ENCODE assay signal across 27 mouse cellular contexts in the genomic region with DNA sequence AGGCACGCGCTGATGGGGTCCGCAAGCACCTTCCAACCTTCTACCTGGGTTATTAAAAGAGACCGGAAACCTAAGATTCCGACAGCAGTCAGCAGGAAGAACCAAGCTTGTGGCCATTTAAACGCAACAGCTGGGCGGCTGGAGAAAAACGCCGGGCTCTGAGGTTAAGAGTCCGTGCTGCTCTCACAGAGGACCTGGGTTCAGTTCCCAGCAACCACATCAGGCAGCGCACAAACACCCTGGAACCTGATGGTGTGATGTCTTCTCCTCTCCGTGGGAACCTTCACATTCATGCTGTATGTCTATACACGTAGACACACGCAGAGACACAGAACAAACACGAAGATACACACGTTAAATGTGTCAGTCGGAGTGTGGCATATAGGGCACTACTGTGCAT.
"Had no signal": no experiment of that assay in that cellular context is flagged by ENCODE, and none has a peak within 500 bp of the region (broad histone marks: within the 10 kb centered on the region; RNA-seq: fewer than 3 reads in every experiment).

No protein-coding gene starts in this region.

- H3K4me2 ChIP-seq: heart, embryonic 11.5 days; heart, embryonic 13.5 days; heart, embryonic 15.5 days; hindbrain, embryonic 13.5 days; hindbrain, embryonic 15.5 days; intestine, embryonic 15.5 days; kidney, embryonic 15.5 days; limb, embryonic 13.5 days; limb, embryonic 15.5 days; liver, embryonic 12.5 days had no signal

- DNase-seq: gastrocnemius, adult 2 months; gastrocnemius, postnatal 10 days; gastrocnemius, postnatal 25 days; heart, adult 18-20 months; heart, postnatal 14 days; heart, postnatal 36 days; kidney, adult 18-20 months; kidney, adult 8-10 months; kidney, postnatal 14 days; kidney, postnatal 36 days; layer of hippocampus, adult 9-11 months; layer of hippocampus, postnatal 36 days; left cerebral cortex, postnatal 4 days had no signal

- H3K9ac ChIP-seq: heart, embryonic 13.5 days; heart, embryonic 15.5 days; hindbrain, embryonic 13.5 days; hindbrain, embryonic 15.5 days; intestine, embryonic 15.5 days; kidney, embryonic 15.5 days; limb, embryonic 13.5 days; limb, embryonic 15.5 days; liver, embryonic 12.5 days; liver, embryonic 14.5 days had no signal

- H3K27ac ChIP-seq: gastrocnemius, adult 2 months; heart, embryonic 13.5 days; heart, embryonic 15.5 days; hindbrain, embryonic 13.5 days; hindbrain, embryonic 15.5 days; intestine, embryonic 15.5 days; kidney, embryonic 15.5 days; kidney, postnatal 0 days; limb, embryonic 13.5 days; limb, embryonic 15.5 days; liver, embryonic 12.5 days; liver, embryonic 14.5 days had no signal

- H3K4me1 ChIP-seq: heart, embryonic 13.5 days; heart, embryonic 15.5 days; hindbrain, embryonic 13.5 days; hindbrain, embryonic 15.5 days; intestine, embryonic 15.5 days; kidney, embryonic 15.5 days; limb, embryonic 13.5 days; limb, embryonic 15.5 days had no signal

- ATAC-seq: inflammation-experienced regulatory T-cells, adult 6 months; intestine, embryonic 15.5 days; intestine, postnatal 0 days; liver, embryonic 12.5 days had no signal

- H3K36me3 ChIP-seq: heart, embryonic 13.5 days; heart, embryonic 15.5 days; hindbrain, embryonic 13.5 days; hindbrain, embryonic 15.5 days; intestine, embryonic 15.5 days; kidney, embryonic 15.5 days; limb, embryonic 13.5 days; limb, embryonic 15.5 days; liver, embryonic 12.5 days had no signal

- H3K9me3 ChIP-seq: heart, embryonic 13.5 days; heart, embryonic 15.5 days; hindbrain, embryonic 13.5 days; hindbrain, embryonic 15.5 days; intestine, embryonic 15.5 days; kidney, embryonic 15.5 days; limb, embryonic 13.5 days; limb, embryonic 15.5 days; liver, embryonic 12.5 days had no signal

- H3K4me3 ChIP-seq: gastrocnemius, adult 2 months; heart, embryonic 13.5 days; heart, embryonic 15.5 days; hindbrain, embryonic 13.5 days; hindbrain, embryonic 15.5 days; intestine, embryonic 15.5 days; kidney, embryonic 15.5 days; limb, embryonic 13.5 days; limb, embryonic 15.5 days; liver, embryonic 12.5 days had no signal

- H3K27me3 ChIP-seq: heart, embryonic 13.5 days; heart, embryonic 15.5 days; hindbrain, embryonic 13.5 days; hindbrain, embryonic 15.5 days; intestine, embryonic 15.5 days; kidney, embryonic 15.5 days; limb, embryonic 13.5 days; limb, embryonic 15.5 days; liver, embryonic 12.5 days had no signal
